Mouse (Mus musculus) natural killer cell, adult 2 months (primary cell): ENCODE results near the gene Cacng2.
"Not testable (repeated sequence)": the region's sequence is repeated elsewhere in the genome, so short reads cannot be mapped to it uniquely, and the experiment has no call there.

Experiments
- DNase-seq, 2 experiments: peaks; one replicate each; pipeline ENCODE4 v3.0.0; 2022; ENCODE audit warnings: low spot score in 2 of 2

Cacng2 gene

DNA sequence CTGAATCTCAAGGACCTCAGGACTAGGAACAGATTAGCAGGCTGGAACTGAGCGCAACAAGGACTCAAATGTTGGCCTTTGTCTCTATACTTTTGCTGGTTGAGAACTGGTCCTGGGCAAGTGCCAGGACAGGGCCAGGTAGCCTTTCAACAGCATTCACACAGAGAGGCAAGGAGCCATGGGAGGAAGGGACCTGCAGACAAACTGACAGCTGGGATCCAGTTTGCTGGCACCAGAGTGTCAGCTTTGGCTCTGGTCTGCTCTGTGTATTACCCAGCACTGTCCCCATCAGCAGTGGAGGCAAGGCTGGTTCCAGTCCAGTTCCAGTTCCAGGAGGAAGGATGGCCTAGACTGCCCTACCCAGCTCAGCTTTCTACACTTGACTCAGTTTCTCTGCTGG, 105.8 kb downstream of the Cacng2 start:
- DNase-seq: no peak

DNA sequence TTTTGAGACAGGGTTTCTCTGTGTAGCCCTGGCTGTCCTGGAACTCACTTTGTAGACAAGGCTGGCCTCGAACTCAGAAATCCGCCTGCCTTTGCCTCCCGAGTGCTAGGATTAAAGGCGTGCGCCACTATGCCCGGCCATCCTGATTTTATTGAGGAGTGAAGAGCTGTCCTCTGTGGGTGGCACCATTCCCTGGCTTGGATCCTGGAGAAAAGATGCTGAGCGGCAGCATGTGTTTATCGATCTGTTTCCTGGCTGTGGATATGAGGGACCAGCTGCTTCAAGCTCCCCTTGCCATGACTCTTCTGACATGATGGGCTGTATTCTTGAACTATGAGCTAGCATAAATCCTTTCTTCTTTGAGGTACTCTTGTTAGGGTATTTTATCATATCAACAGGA, 111.6 kb downstream of the Cacng2 start:
- not testable (repeated sequence) for DNase-seq

DNA sequence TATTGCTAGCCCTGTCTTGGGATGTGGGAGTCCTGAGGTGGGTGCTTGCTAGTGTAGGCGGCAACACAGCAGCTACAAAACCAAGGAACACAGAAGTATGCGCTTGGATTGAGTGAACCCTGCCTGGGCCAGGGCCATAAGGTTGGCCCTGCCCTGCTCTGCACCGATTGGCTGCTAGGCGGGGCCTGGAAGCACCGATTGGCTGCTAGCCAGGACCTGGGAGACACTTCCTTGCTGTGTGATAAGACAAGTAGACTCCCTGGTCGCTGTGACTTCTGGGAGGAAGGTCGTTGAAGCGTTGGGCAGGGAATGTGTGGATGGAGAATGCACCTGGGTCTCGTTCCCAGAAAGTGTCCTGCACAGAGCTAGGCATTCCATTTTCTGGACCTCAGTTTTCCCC, 115.9 kb downstream of the Cacng2 start:
- no peak for DNase-seq

DNA sequence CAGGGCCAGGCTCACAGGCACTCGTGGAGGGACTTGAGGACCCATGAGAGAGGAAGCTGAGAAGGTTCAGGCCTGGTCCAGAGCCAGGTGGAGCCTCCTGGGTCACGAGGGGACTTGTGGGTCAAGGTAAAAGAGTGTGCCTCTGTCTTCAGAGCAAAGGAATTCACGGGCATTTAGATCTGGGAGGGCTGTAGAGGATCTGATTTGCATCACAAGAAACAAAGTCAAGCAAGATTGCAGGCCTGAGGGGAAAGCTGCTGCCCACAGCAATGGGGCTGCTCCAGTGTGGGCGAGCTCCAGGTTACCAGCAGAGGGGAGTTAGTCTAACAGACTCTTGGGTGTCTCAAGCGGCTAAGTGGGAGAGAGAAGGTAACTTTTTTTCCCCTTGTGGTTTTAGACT, 118.4 kb downstream of the Cacng2 start:
- no peak for DNase-seq

DNA sequence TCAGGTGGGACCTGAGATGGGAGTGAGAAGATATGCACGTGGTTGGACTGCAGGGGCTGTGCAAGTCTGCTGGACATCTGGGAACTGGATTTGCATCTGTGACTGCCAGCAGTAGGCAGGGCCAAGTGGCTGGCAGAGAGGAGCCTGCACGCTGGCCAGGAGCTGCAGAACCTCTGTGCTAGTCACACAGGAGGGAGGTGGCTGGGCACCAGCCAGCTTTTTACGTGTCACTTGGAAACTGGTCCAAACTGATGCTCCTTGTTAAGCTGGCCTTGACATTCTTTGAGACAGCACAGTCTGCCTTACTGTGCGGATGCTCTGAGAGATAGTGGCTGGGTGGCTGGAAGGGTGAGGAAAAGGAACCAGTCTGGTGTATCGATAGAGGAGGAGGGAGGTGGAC, 131.3 kb downstream of the Cacng2 start:
- DNase-seq: no peak

DNA sequence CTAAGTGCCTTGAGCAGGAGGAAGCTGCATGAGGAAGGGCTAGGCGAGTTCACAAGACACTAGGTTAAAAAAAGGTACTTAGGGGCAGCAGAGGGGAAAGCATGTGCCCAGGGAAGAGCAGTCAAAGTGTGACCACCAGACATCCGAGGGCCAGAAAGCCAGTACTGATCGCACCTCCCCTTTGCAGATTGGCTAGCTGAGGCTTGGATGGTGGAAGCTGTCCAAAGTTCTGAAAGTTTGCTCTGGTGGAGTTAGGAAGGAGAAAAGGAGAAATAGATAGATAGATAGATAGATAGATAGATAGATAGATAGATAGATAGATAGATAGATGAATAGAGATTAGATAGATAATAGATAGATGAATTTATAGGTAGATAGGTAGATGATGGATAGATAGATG, 136.4 kb downstream of the Cacng2 start:
- DNase-seq: no peak

DNA sequence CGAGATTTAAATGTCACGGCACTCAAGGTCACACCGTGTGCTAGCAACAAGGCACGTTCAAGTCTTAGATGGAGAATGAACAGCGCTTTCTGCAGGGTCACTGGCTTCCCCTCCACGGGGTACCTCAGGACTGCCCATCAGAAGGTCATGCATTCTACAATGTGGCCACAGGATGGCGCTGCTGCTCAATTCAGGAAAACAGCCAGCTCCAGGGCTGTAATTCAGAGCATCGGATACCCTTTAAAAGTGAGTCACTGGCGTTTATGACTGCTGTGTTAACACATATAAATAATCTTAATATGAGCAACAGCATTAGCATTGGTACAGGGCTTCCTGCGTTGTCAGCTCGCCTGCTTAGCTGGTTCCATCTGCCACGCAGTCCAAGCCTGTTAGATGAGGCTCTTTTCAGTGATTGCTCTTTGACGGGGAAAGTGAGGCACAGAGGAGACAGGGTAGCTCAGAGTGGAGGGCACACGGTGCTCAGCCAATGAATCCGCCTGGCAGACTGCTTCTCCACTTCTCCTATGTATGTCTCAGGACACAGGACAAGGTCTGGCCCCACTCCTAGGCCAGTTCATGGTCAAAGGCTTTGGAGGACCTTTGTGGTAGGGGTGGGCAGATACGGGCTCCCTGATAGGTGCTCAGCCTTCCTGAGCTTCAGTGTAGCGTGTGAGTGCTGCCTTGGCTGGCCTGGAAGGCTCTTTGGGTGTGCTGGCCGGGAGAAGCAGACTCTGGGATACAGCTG, 137.5 kb downstream of the Cacng2 start:
- peak; percentile 45 to 61 for DNase-seq

DNA sequence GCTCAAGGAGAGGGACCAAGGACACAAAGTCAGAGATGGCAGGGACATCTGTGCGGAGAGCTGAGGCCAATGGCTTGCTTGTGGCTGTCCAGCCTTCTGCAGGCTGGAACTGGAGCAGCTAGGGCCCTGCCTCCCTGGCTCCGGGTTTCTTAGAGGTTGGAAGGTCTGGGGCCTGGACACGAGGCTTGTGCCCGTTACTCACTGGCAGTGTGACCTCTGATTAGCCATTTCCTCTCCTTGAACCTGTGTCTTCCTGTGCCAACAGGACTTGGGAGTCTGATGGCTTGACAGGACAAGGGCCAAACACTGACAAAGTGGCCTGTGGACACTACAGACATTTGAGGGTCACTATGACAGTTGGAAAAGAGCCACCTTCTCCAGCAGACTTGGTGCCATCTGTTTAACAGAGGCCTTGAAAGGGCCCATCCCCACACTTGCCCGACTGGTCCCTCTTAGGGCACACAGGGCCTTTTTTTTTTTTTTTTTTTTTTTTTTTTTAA, 138.6 kb downstream of the Cacng2 start:
- DNase-seq: no peak

DNA sequence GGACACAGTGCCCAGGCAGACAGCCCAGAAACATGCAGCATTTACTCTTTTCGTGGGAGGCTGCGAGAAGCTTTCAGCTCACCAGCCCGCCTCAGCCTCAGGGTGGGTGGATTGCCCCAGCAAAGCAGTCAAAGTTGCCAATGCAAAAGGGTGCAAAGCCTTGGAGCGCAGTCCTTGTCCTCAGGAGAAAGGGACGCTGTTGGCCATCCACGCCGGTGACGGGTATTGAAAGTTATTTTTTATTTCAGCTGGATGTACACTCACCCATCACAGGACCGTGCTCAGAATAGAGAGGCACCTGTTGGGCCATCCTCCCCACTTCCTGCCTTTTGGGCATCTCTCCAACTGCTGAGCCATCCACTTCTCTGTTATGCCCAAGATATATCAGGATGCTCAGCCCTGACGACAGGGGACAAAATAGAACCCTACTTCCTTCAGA, 140.4 kb downstream of the Cacng2 start:
- no peak for DNase-seq

DNA sequence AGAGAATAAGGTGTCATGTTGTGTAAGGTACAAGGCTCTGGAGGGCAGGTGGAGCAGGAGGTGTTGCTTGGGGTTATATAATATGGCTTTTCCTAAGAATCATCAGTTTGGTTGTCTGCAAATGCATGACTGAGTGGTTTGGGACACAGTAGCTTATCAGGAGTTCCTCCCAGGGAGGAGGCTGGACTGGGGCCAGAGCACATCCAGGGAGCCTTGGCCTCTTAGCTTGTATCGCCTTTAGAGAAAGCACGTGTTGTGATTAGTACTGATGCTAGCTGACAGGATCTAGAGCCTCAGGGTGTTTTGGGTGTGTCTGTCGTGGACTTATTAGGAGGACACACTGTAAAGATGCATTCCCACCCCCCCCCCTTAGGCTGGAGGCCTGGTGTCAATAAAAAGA, 142.2 kb downstream of the Cacng2 start:
- DNase-seq: no peak

DNA sequence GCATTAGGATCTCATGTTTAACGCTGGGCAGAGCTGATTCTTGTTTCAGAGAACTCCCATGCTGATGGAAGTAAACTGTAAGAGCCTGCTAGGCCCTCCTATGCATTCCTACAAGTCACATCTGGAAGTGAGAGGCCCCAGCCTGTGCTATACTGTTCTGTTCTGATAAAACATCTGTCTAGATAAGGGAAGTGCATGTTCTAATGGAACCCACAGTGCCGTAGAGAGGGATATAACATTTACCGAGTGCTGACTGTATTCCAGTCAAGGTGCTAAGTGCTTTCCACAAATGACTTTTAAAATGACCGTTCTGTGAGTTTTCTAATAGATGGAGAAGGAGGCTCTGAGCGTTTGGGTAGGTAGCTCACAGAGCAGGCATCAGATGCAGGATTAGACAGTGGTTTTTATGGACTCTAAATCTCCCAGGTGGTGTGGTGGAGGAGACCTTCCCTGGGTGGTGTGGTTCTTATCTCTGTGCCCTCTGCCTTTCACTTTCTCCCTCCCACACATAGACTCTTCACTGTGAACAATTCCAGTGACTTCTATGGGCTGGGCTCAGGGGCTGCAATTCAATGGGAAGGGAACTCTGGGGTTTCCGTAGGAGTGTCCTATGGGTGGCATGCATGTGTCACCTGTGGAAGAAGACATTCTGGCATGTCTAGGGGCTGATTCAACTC, 145.5 kb downstream of the Cacng2 start:
- no peak for DNase-seq

DNA sequence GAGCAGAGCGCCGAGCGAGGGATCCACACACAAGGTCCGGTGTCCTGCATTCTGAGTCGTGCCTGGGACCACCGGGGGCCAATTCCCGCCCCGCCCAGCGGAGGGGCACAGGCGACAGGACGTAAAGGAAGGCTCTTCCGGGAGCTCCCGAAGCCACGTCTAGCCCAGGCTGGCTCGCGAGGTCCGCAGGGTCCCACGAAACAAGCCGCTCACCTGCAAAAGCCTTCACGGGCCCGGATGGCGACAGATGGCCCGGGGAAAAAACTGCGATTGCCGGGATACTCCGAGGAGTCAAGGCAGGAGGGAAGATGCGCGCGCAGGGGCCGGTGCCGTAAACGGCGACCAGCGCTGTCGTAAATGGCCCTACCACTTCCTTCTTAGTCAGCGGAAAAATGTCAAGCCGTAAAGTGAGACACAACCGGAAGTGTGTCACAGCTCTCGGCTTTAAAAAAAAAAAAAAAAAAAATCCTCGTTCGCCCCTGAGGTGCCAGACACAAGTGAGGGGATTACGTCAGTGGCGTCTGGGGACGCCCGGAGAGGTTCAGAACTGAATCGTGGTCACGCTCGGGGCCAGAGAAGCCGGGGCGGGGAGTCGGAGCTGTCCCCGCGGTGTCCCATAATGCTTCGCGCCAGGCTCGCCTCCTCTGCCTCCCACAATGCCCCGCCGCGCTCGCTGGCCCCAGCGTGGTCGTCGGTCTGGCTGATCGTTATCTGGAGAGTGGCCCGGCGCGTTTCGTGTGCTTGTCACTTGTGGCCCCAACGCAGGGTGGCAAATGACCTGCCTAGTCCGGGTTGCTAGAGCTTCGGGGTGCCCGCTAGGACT, 149.1 kb downstream of the Cacng2 start, which contains the start of gene Eif3d:
Gene Eif3d (minus strand): TSS at position 344 of the 823 bp plus-strand sequence.
- peak; percentile 96 to 97 for DNase-seq

DNA sequence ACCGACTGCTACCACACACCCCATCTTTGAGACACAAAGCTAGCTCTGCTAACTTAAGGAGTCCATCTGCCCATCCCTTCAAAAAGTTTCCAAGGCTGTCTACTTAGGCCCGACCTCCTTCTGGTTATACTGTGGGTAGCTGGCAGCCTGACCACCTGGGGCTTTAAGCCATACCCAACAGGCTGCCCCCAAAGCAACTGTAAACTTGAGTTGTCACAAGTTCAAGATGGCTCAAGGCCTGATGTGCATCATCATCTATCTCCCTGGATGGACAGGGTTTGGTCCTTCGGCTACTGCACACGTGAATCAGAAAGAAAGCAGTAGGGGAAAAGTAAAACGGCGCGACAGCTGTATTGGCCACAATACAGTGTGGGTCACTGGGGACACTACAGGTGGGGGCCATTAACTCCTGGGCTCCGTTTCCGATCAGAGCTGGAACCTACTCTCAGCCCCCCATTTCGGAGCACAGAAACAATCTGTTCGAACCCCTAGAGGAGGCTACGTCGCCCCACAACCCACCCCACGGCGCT, 149.8 kb downstream of the Cacng2 start:
- peak in 1 of 2 experiments; percentile 21 for DNase-seq

DNA sequence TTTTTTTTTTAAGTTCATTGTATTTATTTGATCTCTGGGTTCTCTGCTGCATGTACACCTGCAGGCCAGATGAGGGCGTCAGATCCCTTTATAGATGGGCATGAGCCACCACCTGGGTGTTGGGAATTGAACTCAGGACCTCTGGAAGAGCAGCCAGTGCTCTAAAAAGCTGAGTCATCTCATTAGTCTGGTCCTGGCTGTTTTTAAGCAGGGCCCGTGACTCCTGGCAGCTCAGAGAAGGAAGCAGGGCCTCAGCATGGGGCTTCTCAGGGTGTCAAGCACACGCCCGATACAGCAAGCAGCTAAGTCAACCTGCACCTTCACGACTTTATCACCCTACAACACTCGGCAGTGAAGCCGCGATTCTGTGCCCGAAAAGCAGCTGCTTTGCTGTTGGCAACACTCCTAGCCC, 154.7 kb downstream of the Cacng2 start:
- DNase-seq: no peak

DNA sequence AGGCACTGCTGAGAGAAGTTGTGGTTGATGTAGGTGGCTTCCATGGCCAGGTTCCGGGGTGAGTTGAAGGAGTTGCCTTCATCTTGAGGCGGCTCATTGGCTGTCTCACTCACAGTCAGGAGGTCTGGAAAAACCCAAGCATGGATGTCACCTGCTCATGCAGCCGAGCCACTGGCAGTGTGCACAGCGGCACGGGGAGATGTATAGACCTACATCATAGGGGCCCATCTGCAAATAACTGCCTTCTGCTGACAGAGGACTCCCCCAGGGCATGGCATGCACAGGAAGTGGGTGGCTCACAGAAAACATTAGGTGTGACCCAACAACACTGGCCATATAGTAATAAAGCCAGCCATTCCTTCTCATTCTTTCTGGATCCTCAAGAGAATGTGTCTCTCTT, 157.4 kb downstream of the Cacng2 start:
- DNase-seq: no peak

DNA sequence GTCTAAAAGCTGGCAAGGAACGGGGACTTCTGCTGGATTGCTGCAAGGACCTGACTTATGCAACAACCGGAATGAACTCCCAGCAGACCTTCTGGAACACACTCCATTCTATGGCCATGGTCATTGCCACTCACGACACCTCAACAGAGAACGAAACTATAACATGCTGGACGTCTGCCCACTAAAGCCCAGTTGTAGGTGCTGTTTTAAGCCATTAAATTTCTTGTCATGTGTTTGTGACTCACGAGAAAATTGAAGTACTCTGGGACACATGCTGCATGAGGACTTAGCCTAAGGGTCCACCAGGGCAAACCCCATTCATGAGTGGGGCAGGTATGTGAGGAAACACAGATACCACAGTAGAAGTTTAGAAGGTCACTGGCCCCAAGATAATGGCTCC, 159.1 kb downstream of the Cacng2 start:
- DNase-seq: no peak

DNA sequence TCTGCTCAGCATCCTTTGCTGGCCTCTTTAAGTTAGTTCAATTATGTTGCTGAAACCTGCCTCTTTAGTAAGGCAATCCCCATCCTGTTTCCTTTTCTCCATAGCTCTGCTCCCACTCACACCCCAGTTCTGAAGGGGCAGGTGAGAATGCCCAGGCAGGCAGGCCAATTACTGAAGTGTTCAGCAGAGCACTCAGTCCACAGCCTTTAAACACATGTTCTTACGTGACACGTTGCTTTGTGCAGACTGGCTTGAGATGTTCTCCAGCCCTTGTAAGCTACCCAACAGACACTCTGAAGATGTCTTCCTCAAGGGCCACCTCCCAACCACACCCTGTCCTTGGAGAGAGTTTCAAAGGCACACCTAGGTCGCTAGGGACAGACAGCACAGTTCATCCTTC, 161.8 kb downstream of the Cacng2 start:
- no peak for DNase-seq

DNA sequence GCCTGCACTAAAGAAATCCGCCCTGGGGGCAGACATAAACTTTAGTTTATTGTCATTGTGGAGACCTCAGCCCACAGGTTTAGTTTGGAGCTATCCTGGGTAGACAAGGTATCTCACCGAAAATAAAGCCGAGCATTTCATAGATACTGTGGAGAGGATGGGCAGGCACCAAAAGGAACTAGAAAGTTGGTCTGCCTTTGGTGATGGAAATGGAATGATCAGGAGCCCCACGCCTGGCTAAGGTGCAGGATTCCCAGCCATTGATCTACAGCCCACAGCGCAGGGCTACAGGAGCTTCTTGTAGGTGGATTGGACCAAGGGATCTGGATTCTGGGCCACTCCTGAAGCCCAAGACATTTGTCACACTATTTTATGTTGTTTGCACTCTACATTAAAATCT, 162.2 kb downstream of the Cacng2 start:
- DNase-seq: no peak

DNA sequence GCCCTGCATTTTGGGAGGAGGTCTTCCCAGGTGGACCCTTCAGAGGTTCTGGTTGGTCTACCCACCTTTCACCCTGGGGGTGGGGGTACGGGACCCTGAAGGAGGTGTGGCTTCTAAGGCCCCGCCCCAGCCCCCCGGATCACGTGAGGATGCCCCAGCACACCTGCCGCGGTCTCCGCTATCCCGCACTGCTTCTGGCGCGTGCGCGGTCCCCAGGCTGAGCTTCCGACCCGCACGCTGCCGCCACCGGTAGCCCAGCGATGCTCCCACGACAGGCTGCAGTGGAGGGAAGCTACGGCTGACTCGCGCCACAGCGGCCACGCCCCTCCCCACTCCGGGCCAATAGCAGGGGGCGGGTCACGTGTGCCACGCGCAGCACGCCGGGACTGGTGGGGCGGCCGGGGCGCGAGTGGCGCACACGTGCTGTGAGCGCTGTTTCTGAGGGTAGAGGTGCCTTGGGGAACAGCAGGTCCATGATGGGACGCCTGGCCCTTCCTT, 163.4 kb downstream of the Cacng2 start, which contains the start of gene Foxred2:
Gene Foxred2 (minus strand): TSS at position 319 of the 498 bp plus-strand sequence.
- DNase-seq: peak; percentile 82 to 92

DNA sequence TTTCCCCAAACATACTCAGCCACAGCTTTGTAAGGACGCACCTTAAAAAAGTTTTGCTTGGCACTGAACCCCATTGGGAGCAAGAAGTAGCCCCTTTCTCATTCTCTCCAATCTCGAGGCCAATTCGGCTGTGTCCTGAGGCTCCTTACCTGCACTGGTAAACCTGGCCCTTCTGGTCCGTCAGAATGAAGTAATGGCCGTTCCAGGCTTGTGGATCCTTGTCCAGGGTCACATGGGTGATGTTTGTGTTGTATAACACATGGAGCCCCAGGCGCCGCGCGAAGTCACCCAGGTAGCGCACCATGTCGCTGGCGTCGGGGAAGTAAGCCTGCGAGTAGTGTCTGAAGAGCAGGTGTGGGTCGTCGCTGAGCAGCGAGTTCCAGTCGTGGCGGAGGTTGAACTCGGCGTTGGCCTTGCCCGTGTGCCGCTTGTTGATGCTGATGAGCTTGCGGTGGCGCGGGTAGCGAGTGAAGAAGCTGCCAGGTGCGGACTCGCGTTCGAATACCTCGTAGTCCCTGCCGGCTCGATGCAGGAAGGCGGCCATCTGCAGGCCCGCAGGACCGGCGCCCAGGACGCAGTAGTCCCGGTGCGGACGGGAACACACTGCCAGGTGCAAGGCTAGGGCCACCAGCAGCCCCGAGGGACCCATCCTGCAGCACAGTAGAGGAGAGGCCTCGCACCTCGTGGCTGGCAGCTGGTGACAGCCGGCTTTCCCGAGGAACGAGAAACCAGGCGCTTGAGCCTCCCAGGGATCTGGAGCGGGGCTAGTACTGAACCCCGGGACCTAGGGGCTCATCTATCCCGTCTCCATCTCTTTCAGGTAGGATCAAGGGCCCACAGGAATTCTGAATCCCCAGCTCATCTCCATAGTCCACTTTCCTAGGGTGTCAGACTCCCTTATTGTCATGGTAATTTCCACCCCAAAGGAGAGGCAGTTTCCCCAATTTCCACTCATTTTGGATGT, 164.1 kb downstream of the Cacng2 start:
- DNase-seq: peak in 1 of 2 experiments; percentile 10
